Mouse (Mus musculus): ENCODE data around the gene Tmem88. TPM values are rescaled to one million over a fixed set of nuclear protein-coding genes. Genes with fewer than 3 reads are reported as not detected.

Gene Tmem88
- total RNA-seq, 2 experiments from 2014 or later: 3.1 to 4.2 TPM

DNA sequence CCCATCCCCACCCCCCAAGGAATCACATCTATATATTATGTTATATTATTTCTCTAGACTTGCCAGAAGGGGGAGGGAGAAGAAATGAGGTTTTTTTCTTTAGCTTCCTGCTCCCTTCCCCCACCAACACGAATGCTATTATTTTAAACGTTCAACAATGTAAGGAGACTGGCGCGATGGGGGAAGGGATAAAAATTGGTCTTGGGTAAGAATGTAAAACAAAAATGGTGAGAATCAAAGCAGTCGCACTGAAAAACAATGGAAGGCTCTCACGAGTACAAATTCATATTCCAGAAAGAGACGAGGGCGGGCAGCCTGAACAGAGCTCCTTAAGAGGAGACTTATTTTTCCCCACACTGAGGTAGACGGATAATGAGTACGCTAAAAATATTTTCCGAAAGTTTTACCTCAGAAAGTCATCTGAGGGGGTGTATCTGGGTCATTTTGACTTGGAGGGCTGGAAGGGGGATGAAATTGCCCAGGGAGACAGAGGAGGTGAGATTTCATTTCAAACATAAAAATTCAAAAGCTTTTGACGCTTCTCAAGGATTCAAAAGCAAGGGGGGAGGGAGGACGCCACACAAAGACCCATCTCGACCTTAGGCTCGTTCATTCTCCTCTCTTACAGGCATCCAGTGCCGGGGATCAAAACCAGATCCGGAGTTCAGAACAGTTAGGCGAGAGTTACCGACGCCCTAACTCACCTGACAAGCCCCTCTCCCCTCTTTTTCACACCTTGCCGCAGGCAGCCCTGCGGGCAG is 31.0 kb downstream of the Tmem88 start:
- intact Hi-C loops (cut with DNase I): no loop called here
- no peak for DNase-seq

DNA sequence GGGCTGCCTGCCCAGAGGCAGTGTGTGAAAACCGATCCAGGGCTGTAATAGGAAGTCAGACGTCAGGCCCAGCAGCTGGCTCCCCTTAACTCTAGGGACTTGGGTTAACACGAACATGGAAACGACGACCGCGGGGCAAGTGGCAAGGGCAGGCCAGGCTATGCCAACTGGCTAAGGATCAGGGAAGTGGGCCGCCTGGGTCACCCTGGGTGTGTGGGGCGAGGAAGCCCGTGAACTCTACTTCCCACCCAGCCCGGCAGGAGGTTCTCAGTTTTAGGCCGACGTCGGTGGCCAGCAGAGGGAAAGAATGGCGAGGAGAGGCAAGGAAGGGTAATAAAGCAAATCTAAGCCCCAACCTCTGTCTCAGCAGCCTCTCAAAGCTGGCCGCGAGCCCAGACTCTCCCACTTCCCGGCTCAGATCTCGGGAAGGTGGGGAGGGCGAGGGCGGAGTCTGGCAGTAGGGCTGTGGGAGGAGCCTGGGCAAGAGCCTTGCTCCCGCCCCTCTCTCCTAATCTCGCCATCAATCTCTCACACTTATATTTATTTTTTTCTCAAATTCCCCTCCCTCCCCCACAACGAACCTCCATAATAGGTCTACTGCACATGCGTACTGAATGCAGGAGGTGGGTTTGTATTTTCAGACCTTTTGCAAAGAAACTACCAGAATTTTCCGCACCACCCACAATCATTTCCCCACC is 31.7 kb downstream of the Tmem88 start:
- peak; percentile 98 for DNase-seq
- intact Hi-C loops (cut with DNase I): no loop called here

- intact Hi-C loops (cut with DNase I): no loop called here
- DNase-seq: no peak
Measured at GRCm38 (mm10) chr11:69365722-69366121, 32.3 kb downstream of the Tmem88 start.

DNA sequence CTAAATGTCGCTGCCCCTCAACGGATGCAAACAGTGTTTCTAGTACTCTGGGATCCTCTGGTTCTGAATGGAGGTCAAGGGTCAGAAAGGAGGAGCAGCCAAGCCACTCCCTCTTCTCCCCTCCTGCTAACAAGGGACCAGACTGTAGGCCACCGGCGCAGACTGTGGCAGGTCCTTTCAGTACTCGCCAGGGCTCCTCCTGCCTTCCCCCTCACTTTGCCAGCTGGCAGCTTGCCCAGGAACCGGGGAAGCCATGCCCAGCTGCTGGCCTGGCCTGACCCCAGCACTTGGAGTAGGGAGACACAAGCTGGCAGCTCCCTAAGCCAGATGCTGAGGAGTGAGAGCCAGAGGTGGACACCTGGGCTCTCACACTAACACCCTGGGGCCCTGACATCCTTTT is 33.1 kb downstream of the Tmem88 start:
- DNase-seq: peak; percentile 99
- intact Hi-C loops (cut with DNase I): no loop called here

- no peak for DNase-seq
- intact Hi-C loops (cut with DNase I): no loop called here
Measured at GRCm38 (mm10) chr11:69364376-69364775, 33.7 kb downstream of the Tmem88 start.

DNA sequence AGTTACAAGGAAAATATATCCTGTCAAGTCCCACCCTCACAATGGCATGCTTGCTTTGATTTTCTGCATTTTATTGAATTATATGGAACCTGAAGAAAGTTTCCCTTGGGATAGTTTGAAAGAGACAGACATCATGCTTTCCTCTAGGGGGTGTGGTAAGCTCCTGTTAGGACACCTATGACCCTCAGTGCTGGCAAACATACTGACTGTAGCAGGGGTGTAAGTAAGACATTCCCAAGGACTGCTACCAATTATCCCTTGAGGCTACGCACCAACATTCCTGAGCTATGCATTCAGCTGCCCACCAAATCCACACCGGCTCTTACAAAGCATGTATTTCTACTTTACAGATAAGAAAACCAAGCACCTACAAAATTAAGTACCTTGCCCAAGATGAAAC is 35.6 kb downstream of the Tmem88 start:
- no peak for DNase-seq
- intact Hi-C loops (cut with DNase I): no loop called here

DNA sequence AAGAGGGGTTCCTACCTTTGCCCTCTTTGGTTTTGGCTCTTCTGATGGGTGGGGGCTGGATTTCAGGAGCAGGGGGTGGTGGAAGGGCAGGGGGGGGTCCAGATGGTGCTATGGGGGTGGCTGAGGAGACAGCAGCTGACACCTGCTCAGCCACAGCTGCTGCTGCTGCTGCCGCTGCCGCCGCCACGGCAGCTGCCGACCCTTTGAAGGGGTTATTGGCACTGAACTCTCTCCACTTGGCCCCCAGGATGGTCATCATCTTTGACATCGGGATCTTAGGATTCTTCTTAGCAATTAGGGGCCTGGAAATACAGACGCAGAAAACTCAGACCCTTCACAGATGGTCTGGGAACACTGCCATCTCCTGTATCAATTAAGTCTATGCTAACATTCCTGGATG is 36.0 kb downstream of the Tmem88 start:
- intact Hi-C loops (cut with DNase I): no loop called here
- DNase-seq: peak; percentile 44

GRCm38 (mm10) chr11:69357690-69358089 is 40.3 kb downstream of the Tmem88 start:
- intact Hi-C loops (cut with DNase I): no loop called here
- no peak for DNase-seq

- intact Hi-C loops (cut with DNase I): no loop called here
- DNase-seq: no peak
Measured at GRCm38 (mm10) chr11:69356544-69356943, 41.5 kb downstream of the Tmem88 start.

Other genes with a start within 250 kb of the Tmem88 start
- under 1 TPM; 0.16 to 0.18 TPM for gene Alox12b, start 241.2 kb downstream of the Tmem88 start, total RNA-seq (2021)
- 1 to 10 TPM; 1.2 to 2.5 TPM for gene Alox8, start 200.4 kb downstream of the Tmem88 start, total RNA-seq (2021)
- under 1 TPM; 0.52 to 0.87 TPM for gene Gucy2e, start 161.2 kb downstream of the Tmem88 start, total RNA-seq (2021)
- gene Cntrob, start 74.5 kb downstream of the Tmem88 start, total RNA-seq (2021): 10 to 100 TPM; 23.9 to 25.2 TPM
- 10 to 100 TPM; 67.1 to 69.1 TPM for gene Trappc1, start 74.3 kb downstream of the Tmem88 start, total RNA-seq (2021)
- 10 to 100 TPM in 1 of 2 experiments, 1 to 10 TPM in 1; 8.8 to 12.6 TPM for gene Kcnab3, start 72.0 kb downstream of the Tmem88 start, total RNA-seq (2021)
- gene Rnf227, start 57.8 kb downstream of the Tmem88 start, total RNA-seq (2021): 10 to 100 TPM; 77.3 to 89.1 TPM
- gene Chd3, start 28.8 kb downstream of the Tmem88 start, total RNA-seq (2021): 100 to 1,000 TPM; 552 to 572 TPM
- gene Naa38, start 2.7 kb downstream of the Tmem88 start, total RNA-seq (2021): 10 to 100 TPM; 60.2 to 63.9 TPM
- 10 to 100 TPM; 36.3 to 41.1 TPM for gene Cyb5d1, start 2.6 kb downstream of the Tmem88 start, total RNA-seq (2021)
- gene Kdm6b, start 15.4 kb upstream of the Tmem88 start, total RNA-seq (2021): 10 to 100 TPM; 77.2 to 85.8 TPM
- gene Dnah2, start 150.9 kb upstream of the Tmem88 start, total RNA-seq (2021): 1 to 10 TPM; 9.3 to 9.7 TPM
- gene Efnb3, start 162.0 kb upstream of the Tmem88 start, total RNA-seq (2021): 100 to 1,000 TPM; 180 to 225 TPM
- 1 to 10 TPM; 8.5 to 8.6 TPM for gene Wrap53, start 182.0 kb upstream of the Tmem88 start, total RNA-seq (2021)
- gene Trp53, start 182.1 kb upstream of the Tmem88 start, total RNA-seq (2021): 10 to 100 TPM; 38.0 to 39.1 TPM
- 100 to 1,000 TPM; 166 to 200 TPM for gene Atp1b2, start 207.7 kb upstream of the Tmem88 start, total RNA-seq (2021)
- gene Shbg, start 219.7 kb upstream of the Tmem88 start, total RNA-seq (2021): not detected
- gene Sat2, start 223.8 kb upstream of the Tmem88 start, total RNA-seq (2021): 10 to 100 TPM in 1 of 2 experiments, 1 to 10 TPM in 1; 8.7 to 12.4 TPM
- 100 to 1,000 TPM in 1 of 2 experiments, 10 to 100 TPM in 1; 98.2 to 107 TPM for gene Fxr2, start 234.8 kb upstream of the Tmem88 start, total RNA-seq (2021)